Mouse (Mus musculus): ENCODE data around the gene Wfdc11. TPM values are rescaled to one million over a fixed set of nuclear protein-coding genes. Genes with fewer than 3 reads are reported as not detected.
"Not testable (repeated sequence)": the region's sequence is repeated elsewhere in the genome, so short reads cannot be mapped to it uniquely, and the experiment has no call there.

Wfdc11 gene
- polyA plus RNA-seq (2015; fragmentation: Nextera tagmentation; extraction: Ambion mirVana) = not detected in 2 replicates

DNA sequence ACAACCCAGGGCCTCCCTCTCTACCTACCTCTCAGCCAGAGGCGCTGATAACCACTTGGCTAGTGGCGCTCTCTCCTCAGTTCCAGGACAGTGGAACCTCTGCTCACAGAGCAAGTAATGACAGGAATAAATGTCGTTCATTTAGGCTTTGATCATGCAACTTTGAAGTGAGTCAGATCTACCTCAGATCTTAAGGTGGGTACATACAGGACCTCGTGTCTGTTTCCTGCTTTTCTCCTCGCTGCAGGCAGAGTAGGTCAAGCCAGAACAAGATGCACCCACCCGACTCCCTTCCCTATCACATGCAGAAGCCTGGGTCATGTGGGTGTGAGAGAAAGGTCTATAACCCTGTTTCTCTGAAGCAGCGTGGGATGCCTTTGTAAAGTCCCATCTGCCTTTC is at the start of gene Wfdc11:
Gene Wfdc11, minus strand, starts transcription at position 101 of the 400 bp plus-strand sequence.
- ATAC-seq (replicated peaks; ENCODE audit: extremely low read depth, insufficient read depth, low FRiP score) = no peak
- H3K27ac ChIP-seq (ENCODE audit: low read length) = no peak within 1 kb of the TSS
- H3K36me3 ChIP-seq (ENCODE audit: control insufficient read depth, insufficient read depth) = no peaks in the 10 kb centered on the region
- H3K9me3 ChIP-seq (replicated peaks; ENCODE audit: control insufficient read depth, low read length) = no peaks in the 10 kb centered on the region
- 56% methylated on average over 7 of the region's 7 CpGs for WGBS
- H3K4me2 ChIP-seq (ENCODE audit: low read depth, low read length) = no peak within 1 kb of the TSS
- H3K4me1 ChIP-seq (ENCODE audit: control insufficient read depth, insufficient read depth, low read length) = peaks cover 4% of the 10 kb centered on the region; the same call in 1 of the 2 replicates
- H3K9ac ChIP-seq (ENCODE audit: low read length) = no peak within 1 kb of the TSS
- no peaks in the 10 kb centered on the region for H3K27me3 ChIP-seq (ENCODE audit: control insufficient read depth, insufficient read depth, low read length)
- no peak within 1 kb of the TSS for H3K4me3 ChIP-seq (ENCODE audit: low read length)

DNA sequence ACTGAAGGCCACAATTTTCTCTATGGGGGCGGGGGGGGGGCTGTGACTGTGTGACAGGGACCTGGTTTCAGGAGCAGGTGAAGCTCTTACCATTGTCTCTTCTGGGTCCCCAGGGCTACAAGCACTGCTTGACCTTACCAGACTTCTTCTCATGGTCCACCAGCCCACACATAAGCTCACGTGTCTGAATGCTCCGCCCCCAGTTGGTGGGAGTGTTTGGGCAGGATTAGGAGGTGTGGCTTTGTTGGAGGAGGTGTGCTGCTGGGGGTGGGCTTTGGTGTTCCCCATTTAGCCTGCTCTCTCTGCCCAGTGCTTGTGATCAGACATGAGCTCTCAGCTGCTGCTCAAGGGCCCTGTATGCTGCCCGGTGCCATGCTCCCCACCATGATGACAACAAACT is 49.4 kb upstream of the Wfdc11 start:
- H3K36me3 ChIP-seq (ENCODE audit: control insufficient read depth, insufficient read depth) = no peaks in the 10 kb centered on the region
- WGBS = 59% methylated on average over 4 of the region's 4 CpGs

DNA sequence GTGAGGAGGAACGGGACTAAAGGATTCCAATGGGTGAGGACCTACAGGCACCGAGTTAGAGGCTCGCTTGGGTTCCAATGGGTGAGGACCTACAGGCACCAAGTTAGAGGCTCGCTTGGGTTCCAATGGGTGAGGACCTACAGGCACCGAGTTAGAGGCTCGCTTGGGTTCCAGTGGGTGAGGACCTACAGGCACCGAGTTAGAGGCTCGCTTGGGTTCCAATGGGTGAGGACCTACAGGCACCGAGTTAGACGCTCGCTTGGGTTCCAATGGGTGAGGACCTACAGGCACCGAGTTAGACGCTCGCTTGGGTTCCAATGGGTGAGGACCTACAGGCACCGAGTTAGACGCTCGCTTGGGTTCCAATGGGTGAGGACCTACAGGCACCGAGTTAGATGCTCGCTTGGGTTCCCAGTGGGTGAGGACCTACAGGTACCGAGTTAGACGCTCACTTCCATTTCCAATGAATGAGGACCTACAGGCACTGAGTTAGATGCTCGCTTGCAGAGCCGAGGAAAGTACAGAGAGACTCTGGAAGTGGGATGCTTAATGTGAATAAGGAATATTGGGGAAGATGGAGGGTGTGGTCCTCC is 42.4 kb upstream of the Wfdc11 start:
- H3K4me2 ChIP-seq (ENCODE audit: low read depth, low read length); H3K4me1 ChIP-seq (ENCODE audit: control insufficient read depth, insufficient read depth, low read length); H3K27ac ChIP-seq (ENCODE audit: low read length); H3K4me3 ChIP-seq (ENCODE audit: low read length); H3K9me3 ChIP-seq (replicated peaks; ENCODE audit: control insufficient read depth, low read length); ATAC-seq (replicated peaks; ENCODE audit: extremely low read depth, insufficient read depth, low FRiP score); H3K36me3 ChIP-seq (ENCODE audit: control insufficient read depth, insufficient read depth); H3K9ac ChIP-seq (ENCODE audit: low read length); H3K27me3 ChIP-seq (ENCODE audit: control insufficient read depth, insufficient read depth, low read length): not testable (repeated sequence)
- WGBS = 88% methylated on average over 20 of the region's 23 CpGs

More for the DNA sequence above, 49.4 kb upstream of the Wfdc11 start:
- H3K4me2 ChIP-seq (ENCODE audit: low read depth, low read length) = no peak overlapping the region
- H3K9me3 ChIP-seq (replicated peaks; ENCODE audit: control insufficient read depth, low read length) = no peaks in the 10 kb centered on the region
- no peak overlapping the region for H3K4me3 ChIP-seq (ENCODE audit: low read length)
- H3K27me3 ChIP-seq (ENCODE audit: control insufficient read depth, insufficient read depth, low read length) = no peaks in the 10 kb centered on the region
- H3K27ac ChIP-seq (ENCODE audit: low read length) = no peak overlapping the region
- H3K9ac ChIP-seq (ENCODE audit: low read length) = no peak overlapping the region
- H3K4me1 ChIP-seq (ENCODE audit: control insufficient read depth, insufficient read depth, low read length) = no peaks in the 10 kb centered on the region
- no peak for ATAC-seq (replicated peaks; ENCODE audit: extremely low read depth, insufficient read depth, low FRiP score)

DNA sequence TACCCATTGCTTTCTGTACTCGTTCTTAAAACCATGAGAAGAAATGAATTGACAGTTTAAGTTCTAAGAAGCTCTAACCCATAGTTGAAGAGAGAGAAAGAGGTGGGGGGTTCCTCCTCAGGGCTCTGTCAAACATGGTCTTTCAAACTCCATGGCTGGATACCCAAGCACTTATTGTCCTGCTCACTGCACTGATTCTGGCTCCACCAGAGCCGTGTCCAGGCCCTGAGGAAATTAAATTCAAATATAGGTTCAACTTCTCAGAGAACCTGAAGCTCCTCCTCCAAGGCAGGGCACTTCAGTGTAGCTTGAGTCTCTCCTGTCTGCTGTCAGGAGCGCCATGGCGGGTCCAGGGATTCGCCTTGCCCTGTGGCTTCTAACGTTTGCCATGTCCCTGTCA is 41.1 kb upstream of the Wfdc11 start, which contains the start of gene Spint5:
Gene Spint5, plus strand, starts transcription at position 301 of the 400 bp plus-strand sequence.
- 0 out of 2 replicates have a peak, but pooled peaks cover 3% of the 10 kb centered on the region for H3K9me3 ChIP-seq (replicated peaks; ENCODE audit: control insufficient read depth, low read length)
- WGBS = 73% methylated on average over 6 of the region's 6 CpGs
- no peaks in the 10 kb centered on the region for H3K27me3 ChIP-seq (ENCODE audit: control insufficient read depth, insufficient read depth, low read length)
- H3K4me1 ChIP-seq (ENCODE audit: control insufficient read depth, insufficient read depth, low read length) = no peaks in the 10 kb centered on the region
- ATAC-seq (replicated peaks; ENCODE audit: extremely low read depth, insufficient read depth, low FRiP score) = no peak
- no peak within 1 kb of the TSS for H3K4me3 ChIP-seq (ENCODE audit: low read length)
- H3K9ac ChIP-seq (ENCODE audit: low read length) = no peak within 1 kb of the TSS
- no peak within 1 kb of the TSS for H3K27ac ChIP-seq (ENCODE audit: low read length)
- H3K36me3 ChIP-seq (ENCODE audit: control insufficient read depth, insufficient read depth) = no peaks in the 10 kb centered on the region
- H3K4me2 ChIP-seq (ENCODE audit: low read depth, low read length) = no peak within 1 kb of the TSS

GRCm38 (mm10) chr2:164705991-164706390 is 32.1 kb upstream of the Wfdc11 start:
- Histone ChIP-seq H3K27ac (ENCODE audit: low read length) (no peak overlapping the region), H3K9ac (ENCODE audit: low read length) (no peak overlapping the region), H3K9me3 (replicated peaks; ENCODE audit: control insufficient read depth, low read length) (peaks cover 3% of the 10 kb centered on the region; the same call in 1 of the 2 replicates), H3K27me3 (ENCODE audit: control insufficient read depth, insufficient read depth, low read length) (no peaks in the 10 kb centered on the region; the same call in 1 of the 2 replicates), H3K4me2 (ENCODE audit: low read depth, low read length) (no peak overlapping the region), H3K36me3 (ENCODE audit: control insufficient read depth, insufficient read depth) (no peaks in the 10 kb centered on the region), H3K4me1 (ENCODE audit: control insufficient read depth, insufficient read depth, low read length) (no peaks in the 10 kb centered on the region), H3K4me3 (ENCODE audit: low read length) (no peak overlapping the region)
- ATAC-seq (replicated peaks; ENCODE audit: extremely low read depth, insufficient read depth, low FRiP score) = no peak
- 90% methylated on average over 14 of the region's 14 CpGs for WGBS

DNA sequence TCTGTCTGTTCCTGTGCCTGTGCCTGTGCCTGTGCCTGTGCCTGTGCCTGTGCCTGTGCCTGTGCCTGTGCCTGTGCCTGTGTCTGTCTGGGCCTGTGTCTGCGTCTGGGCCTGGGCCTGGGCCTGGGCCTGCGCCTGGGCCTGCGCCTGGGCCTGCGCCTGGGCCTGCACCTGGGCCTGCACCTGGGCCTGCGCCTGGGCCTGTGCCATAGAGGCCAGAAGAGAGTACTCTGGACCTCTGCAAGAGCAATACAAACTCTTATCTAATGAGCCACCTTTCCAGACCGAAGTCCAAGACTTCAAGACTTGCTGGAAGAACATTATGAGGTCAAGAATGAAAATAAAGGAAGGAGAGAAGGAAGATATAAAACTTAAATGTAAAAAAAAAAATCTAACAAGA is 31.4 kb upstream of the Wfdc11 start:
- no peak for ATAC-seq (replicated peaks; ENCODE audit: extremely low read depth, insufficient read depth, low FRiP score)
- 85% methylated on average over 6 of the region's 6 CpGs for WGBS
- Histone ChIP-seq H3K9me3 (replicated peaks; ENCODE audit: control insufficient read depth, low read length) (peaks cover 3% of the 10 kb centered on the region; the same call in 1 of the 2 replicates), H3K4me3 (ENCODE audit: low read length) (no peak overlapping the region), H3K9ac (ENCODE audit: low read length) (no peak overlapping the region), H3K4me2 (ENCODE audit: low read depth, low read length) (no peak overlapping the region), H3K36me3 (ENCODE audit: control insufficient read depth, insufficient read depth) (no peaks in the 10 kb centered on the region), H3K27ac (ENCODE audit: low read length) (no peak overlapping the region), H3K4me1 (ENCODE audit: control insufficient read depth, insufficient read depth, low read length) (no peaks in the 10 kb centered on the region), H3K27me3 (ENCODE audit: control insufficient read depth, insufficient read depth, low read length) (no peaks in the 10 kb centered on the region; the same call in 1 of the 2 replicates)

DNA sequence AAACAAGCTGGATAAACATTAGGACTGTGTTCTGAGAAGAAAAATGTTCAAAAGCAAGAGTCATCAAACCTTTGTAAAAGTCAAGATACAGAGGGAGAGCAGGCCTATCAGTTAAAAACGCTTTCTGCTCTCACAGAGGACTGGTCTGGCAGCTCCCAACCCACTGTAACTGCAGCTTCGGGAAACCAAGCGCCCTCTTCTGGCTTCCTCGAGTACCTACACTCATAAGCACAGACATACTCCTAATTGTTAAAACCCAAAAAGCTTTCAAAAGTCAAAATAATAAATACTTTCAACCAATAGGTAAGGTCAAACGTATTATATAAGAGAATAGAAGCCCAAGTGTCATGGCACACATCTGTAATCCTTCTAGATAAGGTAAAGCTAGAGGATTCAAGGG is 30.3 kb upstream of the Wfdc11 start:
- 79% methylated on average over 5 of the region's 5 CpGs for WGBS
- peaks cover 3% of the 10 kb centered on the region; the same call in 1 of the 2 replicates for H3K9me3 ChIP-seq (replicated peaks; ENCODE audit: control insufficient read depth, low read length)
- no peak for ATAC-seq (replicated peaks; ENCODE audit: extremely low read depth, insufficient read depth, low FRiP score)

DNA sequence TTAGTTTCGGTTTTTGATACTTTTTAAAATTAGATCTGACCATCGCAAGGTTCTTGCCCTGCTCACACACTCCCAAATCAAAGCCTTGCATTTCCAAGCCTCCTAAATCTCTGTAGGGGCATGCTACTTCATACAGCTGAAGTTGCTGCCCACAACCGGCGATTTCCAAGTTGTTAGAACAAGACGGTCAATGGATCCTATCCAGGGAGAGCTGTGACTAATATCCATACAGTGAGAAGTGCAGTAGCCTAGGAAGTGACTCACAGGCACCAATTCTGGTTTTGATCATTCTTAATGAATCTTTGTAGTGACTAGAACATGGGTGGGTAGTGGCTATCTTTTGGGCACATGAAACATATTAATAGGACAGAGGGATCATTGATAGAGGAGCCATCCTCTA is 27.9 kb upstream of the Wfdc11 start:
- H3K9me3 ChIP-seq (replicated peaks; ENCODE audit: control insufficient read depth, low read length) = peaks cover 3% of the 10 kb centered on the region; the same call in 1 of the 2 replicates
- H3K4me1 ChIP-seq (ENCODE audit: control insufficient read depth, insufficient read depth, low read length) = no peaks in the 10 kb centered on the region
- H3K27ac ChIP-seq (ENCODE audit: low read length) = no peak overlapping the region
- H3K27me3 ChIP-seq (ENCODE audit: control insufficient read depth, insufficient read depth, low read length) = no peaks in the 10 kb centered on the region
- H3K4me3 ChIP-seq (ENCODE audit: low read length) = no peak overlapping the region
- 78% methylated on average over 5 of the region's 5 CpGs for WGBS
- no peak overlapping the region for H3K4me2 ChIP-seq (ENCODE audit: low read depth, low read length)
- no peak overlapping the region for H3K9ac ChIP-seq (ENCODE audit: low read length)
- no peaks in the 10 kb centered on the region for H3K36me3 ChIP-seq (ENCODE audit: control insufficient read depth, insufficient read depth)
- ATAC-seq (replicated peaks; ENCODE audit: extremely low read depth, insufficient read depth, low FRiP score) = no peak

More for the DNA sequence above, 30.3 kb upstream of the Wfdc11 start:
- Histone ChIP-seq H3K4me2 (ENCODE audit: low read depth, low read length) (no peak overlapping the region), H3K4me1 (ENCODE audit: control insufficient read depth, insufficient read depth, low read length) (no peaks in the 10 kb centered on the region), H3K36me3 (ENCODE audit: control insufficient read depth, insufficient read depth) (no peaks in the 10 kb centered on the region), H3K9ac (ENCODE audit: low read length) (no peak overlapping the region), H3K27me3 (ENCODE audit: control insufficient read depth, insufficient read depth, low read length) (no peaks in the 10 kb centered on the region), H3K4me3 (ENCODE audit: low read length) (no peak overlapping the region), H3K27ac (ENCODE audit: low read length) (no peak overlapping the region)

- Histone ChIP-seq H3K9ac (ENCODE audit: low read length) (no peak overlapping the region), H3K4me3 (ENCODE audit: low read length) (no peak overlapping the region), H3K4me2 (ENCODE audit: low read depth, low read length) (no peak overlapping the region), H3K27ac (ENCODE audit: low read length) (no peak overlapping the region), H3K4me1 (ENCODE audit: control insufficient read depth, insufficient read depth, low read length) (no peaks in the 10 kb centered on the region), H3K9me3 (replicated peaks; ENCODE audit: control insufficient read depth, low read length) (peaks cover 3% of the 10 kb centered on the region; the same call in 1 of the 2 replicates), H3K36me3 (ENCODE audit: control insufficient read depth, insufficient read depth) (no peaks in the 10 kb centered on the region), H3K27me3 (ENCODE audit: control insufficient read depth, insufficient read depth, low read length) (no peaks in the 10 kb centered on the region)
- WGBS = 68% methylated on average over 5 of the region's 5 CpGs
- no peak for ATAC-seq (replicated peaks; ENCODE audit: extremely low read depth, insufficient read depth, low FRiP score)
Observed at GRCm38 (mm10) chr2:164700959-164701358, 27.1 kb upstream of the Wfdc11 start.
